Mouse (Mus musculus) bone marrow macrophage, adult 2 months (primary cell): ENCODE results near the gene Myl6b. TPM values are rescaled to one million over a fixed set of nuclear protein-coding genes. Genes with fewer than 3 reads are reported as not detected.

Source experiments
- H3K27ac ChIP-seq: 2 replicates; pipeline ENCODE4 v1.5.1; 2012; ENCODE audit warnings: low read depth, low read length; ENCODE audit not compliant: insufficient read depth
- H3K4me1 ChIP-seq: 2 replicates; pipeline ENCODE4 v1.6.1; 2012; ENCODE audit warnings: low read length; ENCODE audit not compliant: control insufficient read depth, insufficient read depth
- H3K4me3 ChIP-seq: 2 replicates; pipeline ENCODE4 v1.5.1; 2012; ENCODE audit warnings: mild to moderate bottlenecking, low read length, moderate library complexity; ENCODE audit not compliant: insufficient read depth
- CTCF ChIP-seq: IDR thresholded peaks from 2 replicates; pipeline ENCODE4 v1.5.1; 2012; ENCODE audit warnings: low read depth, mild to moderate bottlenecking, low read length, moderate library complexity
- POLR2A ChIP-seq: IDR thresholded peaks from 2 replicates; pipeline ENCODE4 v1.6.1; 2012; ENCODE audit warnings: mild to moderate bottlenecking, low read depth, low read length, borderline replicate concordance
- polyA plus RNA-seq: library from polyadenylated mRNA; stranded (reverse); fragments of >200 nt; gene quantifications from 2 replicates; pipeline ENCODE4 v1.2.4, GENCODE M21; 2012; ENCODE audit not compliant: missing spikeins, insufficient read depth, insufficient read length

The Myl6b gene
- polyA plus RNA-seq, 1 experiment: 3.9 TPM

- TF ChIP-seq POLR2A: no peak
- peak; percentile 67 for TF ChIP-seq CTCF
- H3K4me3 ChIP-seq: peak overlapping the region; percentile 35
- peaks cover 19% of the 10 kb centered on the region for H3K4me1 ChIP-seq
These were observed 37.9 kb upstream of the Myl6b start for GRCm38 (mm10) chr10:128536266-128536940.

GRCm38 (mm10) chr10:128535624-128536265, 37.3 kb upstream of the Myl6b start:
- peaks cover 24% of the 10 kb centered on the region for H3K4me1 ChIP-seq
- TF ChIP-seq CTCF (no peak), POLR2A (no peak)
- H3K27ac ChIP-seq: peak overlapping the region; percentile 97
- peak overlapping the region; percentile 31 for H3K4me3 ChIP-seq

More at GRCm38 (mm10) chr10:128536266-128536940, 37.9 kb upstream of the Myl6b start:
- H3K27ac ChIP-seq: peak overlapping the region; percentile 97

GRCm38 (mm10) chr10:128535206-128535605, 36.7 kb upstream of the Myl6b start:
- peaks cover 24% of the 10 kb centered on the region for H3K4me1 ChIP-seq
- H3K27ac ChIP-seq: peak overlapping the region; percentile 97
- no peak overlapping the region for H3K4me3 ChIP-seq
- no peak for TF ChIP-seq POLR2A
- no peak for TF ChIP-seq CTCF

DNA sequence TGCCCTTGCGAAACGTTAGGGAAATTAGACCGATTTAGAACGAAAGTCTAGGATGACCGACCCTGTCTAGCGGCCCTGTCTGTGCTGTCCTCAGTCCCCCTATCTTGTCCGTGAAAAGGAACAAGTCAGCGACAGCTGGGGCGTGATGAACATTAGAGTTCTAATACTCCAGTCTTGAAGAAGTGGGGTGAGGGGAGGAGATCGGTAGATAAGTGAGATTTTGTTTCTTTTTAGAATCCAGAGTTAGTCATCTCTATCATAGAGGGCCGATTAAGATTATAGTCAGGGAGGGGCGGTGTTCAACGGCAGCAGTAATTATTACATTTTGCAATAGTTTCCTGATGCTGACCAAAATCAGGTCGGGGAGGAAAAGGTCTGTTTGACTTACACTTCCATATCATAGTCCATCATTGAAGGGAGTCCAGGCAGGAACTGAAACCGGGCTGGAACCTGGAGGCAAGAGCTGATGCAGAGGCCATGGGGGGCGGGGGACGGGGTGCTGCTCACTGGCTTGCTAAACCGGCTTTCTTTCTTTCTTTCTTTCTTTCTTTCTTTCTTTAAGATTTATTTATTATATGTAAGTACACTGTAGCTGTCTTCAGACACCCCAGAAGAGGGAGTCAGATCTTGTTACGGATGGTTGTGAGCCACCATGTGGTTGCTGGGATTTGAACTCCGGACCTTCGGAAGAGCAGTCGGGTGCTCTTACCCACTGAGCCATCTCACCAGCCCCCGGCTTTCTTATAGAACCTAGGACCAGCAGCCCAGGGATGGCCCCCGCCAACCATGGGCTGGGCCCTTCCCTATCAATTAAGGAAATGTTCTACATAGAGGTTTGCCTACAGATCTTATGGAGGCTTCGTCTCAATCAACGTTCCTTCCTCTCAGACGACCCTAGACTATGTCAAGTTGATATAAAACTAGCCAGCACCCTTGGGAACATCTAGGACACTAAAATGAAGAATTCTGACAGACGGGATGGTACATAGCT, 28.2 kb upstream of the Myl6b start:
- Histone ChIP-seq H3K4me3 (peak overlapping the region; percentile 57), H3K27ac (peak overlapping the region; percentile 72), H3K4me1 (peaks cover 37% of the 10 kb centered on the region)
- TF ChIP-seq CTCF: no peak
- TF ChIP-seq POLR2A: no peak

- peaks cover 32% of the 10 kb centered on the region for H3K4me1 ChIP-seq
- H3K27ac ChIP-seq: peak within 1 kb of the TSS; percentile 72
- TF ChIP-seq CTCF (no peak), POLR2A (no peak; the same call in 1 of the 2 replicates)
These were observed 27.3 kb upstream of the Myl6b start, which contains the start of gene Esyt1 for GRCm38 (mm10) chr10:128525671-128526308. Esyt1 (minus strand) TSS chr10:128525871.

GRCm38 (mm10) chr10:128524732-128525662, 26.5 kb upstream of the Myl6b start:
- Histone ChIP-seq H3K4me3 (peak overlapping the region; percentile 83), H3K4me1 (peaks cover 32% of the 10 kb centered on the region), H3K27ac (peak overlapping the region; percentile 53)
- TF ChIP-seq CTCF (no peak; the same call in 1 of the 2 replicates), POLR2A (0 out of 2 replicates have a peak, but pooled peaks have one; percentile 40)

More at GRCm38 (mm10) chr10:128525671-128526308, 27.3 kb upstream of the Myl6b start, which contains the start of gene Esyt1:
- H3K4me3 ChIP-seq: peak within 1 kb of the TSS; percentile 83

DNA sequence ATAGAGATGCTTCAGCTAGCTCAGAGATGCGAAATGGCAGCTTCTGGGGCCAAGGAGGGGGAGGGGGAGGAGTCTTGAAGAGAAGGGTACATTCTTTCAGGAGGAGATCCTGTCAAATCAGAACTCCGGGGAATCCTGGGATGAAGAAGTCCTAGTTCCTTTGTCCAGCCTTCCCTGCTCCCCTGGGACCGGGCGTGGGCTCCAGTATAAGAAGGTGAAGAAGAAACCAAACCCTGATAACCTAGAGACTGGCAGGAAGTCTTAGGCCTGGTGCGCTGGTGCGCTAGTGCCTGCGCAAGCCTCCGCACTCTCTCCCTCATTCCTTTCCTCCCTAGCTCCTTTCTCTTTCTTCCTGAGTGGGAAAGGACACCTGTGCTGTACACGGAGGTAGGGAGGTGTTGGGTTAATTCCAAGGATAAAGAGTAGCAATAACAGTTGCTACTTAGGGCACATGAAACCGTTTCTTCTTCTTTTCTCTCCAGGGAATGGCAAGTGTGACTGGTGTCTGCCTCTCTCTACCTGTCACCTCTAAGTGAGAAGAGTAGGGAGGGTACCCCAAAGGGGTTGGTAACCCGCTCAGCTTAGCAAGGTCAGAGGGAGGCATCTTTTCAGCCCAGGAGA, 25.7 kb upstream of the Myl6b start:
- H3K27ac ChIP-seq: no peak overlapping the region
- H3K4me1 ChIP-seq: peaks cover 24% of the 10 kb centered on the region
- TF ChIP-seq POLR2A (no peak), CTCF (no peak)
- H3K4me3 ChIP-seq: peak overlapping the region; percentile 83

DNA sequence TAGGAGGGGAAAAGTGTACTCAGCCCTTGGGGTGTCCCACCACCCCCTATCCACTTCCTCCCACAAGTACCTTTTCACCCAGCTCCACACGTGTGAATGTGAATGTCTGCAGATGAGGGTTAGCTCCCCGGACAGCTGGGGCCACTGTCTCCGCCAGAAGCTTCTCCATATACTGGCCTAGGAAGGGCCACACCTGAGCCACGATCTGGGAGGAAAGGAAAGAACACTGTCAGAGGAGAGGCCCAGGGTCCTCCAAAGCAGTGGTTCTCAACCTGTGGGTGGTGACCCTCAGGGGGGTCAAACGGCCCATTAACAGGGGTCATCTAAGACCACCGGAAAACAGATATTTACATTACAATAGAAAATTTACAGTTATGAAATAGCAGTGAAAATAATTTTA, 23.9 kb upstream of the Myl6b start:
- TF ChIP-seq POLR2A (no peak), CTCF (no peak)
- peaks cover 11% of the 10 kb centered on the region for H3K4me1 ChIP-seq
- H3K4me3 ChIP-seq: no peak overlapping the region
- no peak overlapping the region for H3K27ac ChIP-seq
